ENCODE assay signal across 8 mouse cellular contexts in genomic region chr6:47191277-47191800, GRCm38 (mm10).
DNase-seq lines count a peak whose midpoint lies in the region; ATAC-seq and TF ChIP-seq lines count a peak whose summit lies in the region.

No protein-coding gene starts in this region.

- no peak overlapping the region for H3K27ac ChIP-seq in neural tube, embryonic 11.5 days (ENCODE audit: low read depth, low read length)
- no peak overlapping the region for H3K27ac ChIP-seq in neural tube, embryonic 15.5 days (replicated peaks)
- H3K27ac ChIP-seq in embryonic facial prominence, embryonic 14.5 days (replicated peaks; ENCODE audit: low read depth, low read length): no peak overlapping the region
- no peak overlapping the region for H3K27ac ChIP-seq in limb, embryonic 14.5 days (replicated peaks; ENCODE audit: low read depth, low read length)
- H3K27ac ChIP-seq in olfactory bulb, adult 2 months (ENCODE audit: insufficient read depth, low read depth, low read length): no peak overlapping the region

- TF ChIP-seq CTCF in olfactory bulb, adult 2 months (IDR thresholded peaks at IDR 0.05; ENCODE audit: insufficient read depth, low read depth, low read length): no peak

- H3K27me3 ChIP-seq in neural tube, embryonic 11.5 days (ENCODE audit: control insufficient read depth, insufficient read depth, low read length): no peaks in the 10 kb centered on the region
- H3K27me3 ChIP-seq in neural tube, embryonic 15.5 days (replicated peaks): no peaks in the 10 kb centered on the region
- H3K27me3 ChIP-seq in embryonic facial prominence, embryonic 14.5 days (replicated peaks; ENCODE audit: control insufficient read depth, insufficient read depth, low read length): no peaks in the 10 kb centered on the region
- no peaks in the 10 kb centered on the region for H3K27me3 ChIP-seq in limb, embryonic 14.5 days (ENCODE audit: control insufficient read depth, insufficient read depth, low read length)

- WGBS in neural tube, embryonic 11.5 days: 29% methylated on average over 7 of the region's 7 CpGs
- 19% methylated on average over 7 of the region's 7 CpGs for WGBS in neural tube, embryonic 15.5 days
- WGBS in embryonic facial prominence, embryonic 14.5 days: 18% methylated on average over 7 of the region's 7 CpGs
- WGBS in limb, embryonic 14.5 days: 20% methylated on average over 7 of the region's 7 CpGs
- WGBS in olfactory bulb, adult 2 months: 6% methylated on average over 7 of the region's 7 CpGs

- no peak for TF ChIP-seq POLR2A in limb, embryonic 14.5 days (IDR thresholded peaks at IDR 0.05; ENCODE audit: borderline replicate concordance, extremely low read depth, insufficient read depth, insufficient read length)
- no peak for TF ChIP-seq POLR2A in olfactory bulb, adult 2 months (IDR thresholded peaks at IDR 0.05; ENCODE audit: insufficient read depth, low read depth, low read length)

- H3K36me3 ChIP-seq in neural tube, embryonic 11.5 days (ENCODE audit: control insufficient read depth, insufficient read depth, low read length): no peaks in the 10 kb centered on the region
- H3K36me3 ChIP-seq in neural tube, embryonic 15.5 days: no peaks in the 10 kb centered on the region
- H3K36me3 ChIP-seq in embryonic facial prominence, embryonic 14.5 days (ENCODE audit: control insufficient read depth, insufficient read depth, low read length): no peaks in the 10 kb centered on the region
- H3K36me3 ChIP-seq in limb, embryonic 14.5 days (ENCODE audit: control insufficient read depth, insufficient read depth, low read length): no peaks in the 10 kb centered on the region

- ATAC-seq in neural tube, embryonic 11.5 days (ENCODE audit: insufficient read depth, low FRiP score, low TSS enrichment): no peak
- no peak for ATAC-seq in neural tube, embryonic 15.5 days (ENCODE audit: low FRiP score)
- no peak for ATAC-seq in embryonic facial prominence, embryonic 14.5 days (ENCODE audit: low read depth)
- ATAC-seq in limb, embryonic 14.5 days (ENCODE audit: low FRiP score, low read depth): no peak
- no peak for ATAC-seq in megakaryocyte-erythroid progenitor cell, adult 5-6 weeks (replicated peaks; ENCODE audit: low FRiP score, low TSS enrichment, poor library complexity, severe bottlenecking)

- no peaks in the 10 kb centered on the region for H3K4me1 ChIP-seq in neural tube, embryonic 11.5 days (ENCODE audit: control insufficient read depth, insufficient read depth, low read length)
- H3K4me1 ChIP-seq in neural tube, embryonic 15.5 days: 0 out of 2 replicates have a peak, but pooled peaks cover 2% of the 10 kb centered on the region
- H3K4me1 ChIP-seq in embryonic facial prominence, embryonic 14.5 days (ENCODE audit: control insufficient read depth, insufficient read depth, low read length): 0 out of 2 replicates have a peak, but pooled peaks cover 2% of the 10 kb centered on the region
- no peaks in the 10 kb centered on the region for H3K4me1 ChIP-seq in limb, embryonic 14.5 days (ENCODE audit: control insufficient read depth, insufficient read depth, low read length)
- H3K4me1 ChIP-seq in olfactory bulb, adult 2 months (ENCODE audit: control insufficient read depth, insufficient read depth, low read length): peaks cover 3% of the 10 kb centered on the region; the same call in 1 of the 2 replicates

- no peak overlapping the region for H3K4me3 ChIP-seq in neural tube, embryonic 11.5 days (ENCODE audit: low read depth, low read length)
- no peak overlapping the region for H3K4me3 ChIP-seq in neural tube, embryonic 15.5 days (replicated peaks)
- no peak overlapping the region for H3K4me3 ChIP-seq in embryonic facial prominence, embryonic 14.5 days (ENCODE audit: low read depth, low read length)
- H3K4me3 ChIP-seq in limb, embryonic 14.5 days (replicated peaks; ENCODE audit: low read length): no peak overlapping the region
- peak overlapping the region; percentile 12; the same call in 1 of the 2 replicates for H3K4me3 ChIP-seq in olfactory bulb, adult 2 months (ENCODE audit: insufficient read depth, low read depth, low read length)

- peak; percentile 61 for DNase-seq in neural tube, embryonic 11.5 days (ENCODE audit: low spot score)
- peak; percentile 47 for DNase-seq in adrenal gland, adult 2 months
- DNase-seq in embryonic facial prominence, embryonic 14.5 days (ENCODE audit: low spot score): peak; percentile 70
- DNase-seq in induced T-regulatory cell, adult 2 months (ENCODE audit: low read depth): peak; percentile 70
- peak; percentile 60 for DNase-seq in limb, embryonic 14.5 days (ENCODE audit: low spot score)

- no peaks in the 10 kb centered on the region for H3K9me3 ChIP-seq in neural tube, embryonic 11.5 days (ENCODE audit: control insufficient read depth, low read length)
- no peaks in the 10 kb centered on the region for H3K9me3 ChIP-seq in neural tube, embryonic 15.5 days (replicated peaks)
- H3K9me3 ChIP-seq in embryonic facial prominence, embryonic 14.5 days (ENCODE audit: control insufficient read depth, low read length): no peaks in the 10 kb centered on the region
- H3K9me3 ChIP-seq in limb, embryonic 14.5 days (ENCODE audit: control insufficient read depth, low read length): no peaks in the 10 kb centered on the region

- H3K4me2 ChIP-seq in neural tube, embryonic 11.5 days (ENCODE audit: low read depth): no peak overlapping the region
- no peak overlapping the region for H3K4me2 ChIP-seq in neural tube, embryonic 15.5 days
- peak overlapping the region; percentile 37 for H3K4me2 ChIP-seq in embryonic facial prominence, embryonic 14.5 days (ENCODE audit: low read depth, low read length)
- H3K4me2 ChIP-seq in limb, embryonic 14.5 days (replicated peaks; ENCODE audit: low read depth, low read length, severe bottlenecking): 0 out of 2 replicates have a peak overlapping the region, but pooled peaks have one; percentile 15

- no peak overlapping the region for H3K9ac ChIP-seq in neural tube, embryonic 11.5 days (ENCODE audit: low read length)
- no peak overlapping the region for H3K9ac ChIP-seq in neural tube, embryonic 15.5 days (replicated peaks)
- no peak overlapping the region for H3K9ac ChIP-seq in embryonic facial prominence, embryonic 14.5 days (ENCODE audit: low read depth, low read length)
- H3K9ac ChIP-seq in limb, embryonic 14.5 days (ENCODE audit: low read depth, low read length, severe bottlenecking): no peak overlapping the region

Comparison
In these comparisons a context has a peak if more than half of its experiments do, and no peak if none do; other contexts are left out.
1. H3K4me2 ChIP-seq: peak in embryonic facial prominence, embryonic 14.5 days (single experiment) and limb, embryonic 14.5 days (single experiment); none in neural tube, embryonic 11.5 days (single experiment) and neural tube, embryonic 15.5 days (single experiment).
2. Peak in every context shown above with its lines, with median percentiles within 50 percentile points of each other: DNase-seq.